Mouse (Mus musculus): ENCODE results near the gene Fam189a1. TPM values are rescaled to one million over a fixed set of nuclear protein-coding genes. Genes with fewer than 3 reads are reported as not detected.

The Fam189a1 gene
- polyA plus RNA-seq, 1 experiment from 2014 or later, result 0.66 TPM

DNA sequence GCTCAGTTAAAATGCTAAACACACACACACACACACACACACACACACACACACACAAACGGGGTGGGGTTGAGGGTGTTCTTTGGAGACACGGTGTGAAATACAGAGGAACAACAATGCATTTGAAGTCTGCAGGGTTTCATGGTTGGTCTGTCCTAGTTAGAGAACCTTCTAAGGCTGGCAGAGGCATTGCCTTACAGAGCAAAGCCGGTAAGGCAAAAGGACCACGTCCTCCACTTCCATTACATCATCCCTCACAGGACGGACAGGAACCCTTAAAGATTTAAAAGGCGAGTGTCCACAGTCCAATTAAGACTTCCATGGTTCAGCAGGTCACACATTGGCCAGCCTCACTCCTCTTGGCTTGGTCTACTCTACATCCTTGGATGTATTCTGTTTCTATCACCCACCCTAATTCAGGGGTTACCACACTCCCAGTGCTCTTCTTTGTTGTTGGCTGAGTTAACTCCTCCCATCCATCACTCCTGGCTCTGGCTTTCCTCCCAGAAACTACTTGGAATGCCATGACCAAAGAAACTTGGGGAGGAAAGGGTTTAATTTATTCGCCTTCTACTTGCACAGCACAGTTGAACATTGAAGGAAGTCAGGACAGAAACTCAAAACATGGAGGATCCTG lies 96.1 kb downstream of the Fam189a1 start:
- peak; percentile 54; the same call in 1 of the 2 replicates for ATAC-seq (replicated peaks; ENCODE audit: low FRiP score)
- WGBS, result 64% methylated on average over 7 of the region's 7 CpGs

DNA sequence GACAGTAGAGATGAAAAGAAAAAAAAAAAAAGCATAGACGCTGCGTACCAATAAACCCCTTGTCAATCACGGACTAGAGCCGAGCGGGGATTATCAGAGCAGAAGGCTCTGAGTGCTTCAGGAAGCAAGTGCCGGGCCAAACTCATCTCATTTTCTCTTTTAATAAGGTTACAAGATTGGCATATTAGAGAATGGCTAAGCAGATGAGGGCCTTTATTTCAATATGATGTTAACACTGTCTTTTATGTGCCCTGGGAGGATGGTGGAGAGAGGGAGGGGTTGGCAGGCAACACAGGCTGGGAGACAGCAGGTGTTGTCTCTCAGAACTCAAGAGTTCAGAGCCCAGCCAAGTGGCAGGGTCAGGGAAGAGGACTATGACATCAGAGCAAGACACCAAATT lies 99.5 kb downstream of the Fam189a1 start:
- no peak overlapping the region for H3K27ac ChIP-seq
- no peaks in the 10 kb centered on the region for H3K27me3 ChIP-seq
- H3K9me3 ChIP-seq (replicated peaks), result no peaks in the 10 kb centered on the region
- ATAC-seq (replicated peaks; ENCODE audit: low FRiP score), result no peak
- H3K36me3 ChIP-seq, result no peaks in the 10 kb centered on the region
- H3K4me2 ChIP-seq, result no peak overlapping the region
- no peak overlapping the region for H3K9ac ChIP-seq
- WGBS, result 90% methylated on average over 6 of the region's 6 CpGs
- H3K4me1 ChIP-seq, result no peaks in the 10 kb centered on the region
- H3K4me3 ChIP-seq (replicated peaks), result no peak overlapping the region

More for the DNA sequence above, 96.1 kb downstream of the Fam189a1 start:
- H3K9me3 ChIP-seq (replicated peaks), result no peaks in the 10 kb centered on the region
- H3K27me3 ChIP-seq, result no peaks in the 10 kb centered on the region
- H3K4me1 ChIP-seq, result no peaks in the 10 kb centered on the region
- H3K36me3 ChIP-seq, result no peaks in the 10 kb centered on the region
- no peak overlapping the region for H3K27ac ChIP-seq
- no peak overlapping the region for H3K9ac ChIP-seq
- no peak overlapping the region for H3K4me3 ChIP-seq (replicated peaks)
- H3K4me2 ChIP-seq, result no peak overlapping the region

DNA sequence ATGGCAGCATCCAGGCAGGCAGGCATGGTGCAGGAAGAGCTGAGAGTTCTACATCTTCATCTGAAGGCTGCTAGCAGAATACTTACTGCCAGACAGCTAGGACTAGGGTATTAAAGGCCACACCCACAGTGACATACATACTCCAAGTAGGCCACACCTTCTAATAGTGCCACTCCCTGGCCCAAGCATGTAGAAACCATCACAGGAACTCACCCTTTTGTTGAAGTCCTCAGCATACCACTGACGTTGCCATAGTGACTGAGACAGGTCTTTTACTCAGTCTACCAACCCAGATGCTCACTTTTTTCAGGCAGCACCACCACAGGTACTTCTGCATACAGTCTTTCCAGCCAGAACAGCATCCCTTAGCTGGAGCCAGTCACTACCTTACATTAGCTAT lies 104.4 kb downstream of the Fam189a1 start:
- ATAC-seq (replicated peaks; ENCODE audit: low FRiP score), result no peak
- H3K9ac ChIP-seq, result no peak overlapping the region
- 81% methylated on average over 1 of the region's 1 CpGs for WGBS
- no peak overlapping the region for H3K27ac ChIP-seq
- H3K9me3 ChIP-seq (replicated peaks), result no peaks in the 10 kb centered on the region
- no peaks in the 10 kb centered on the region for H3K4me1 ChIP-seq
- no peak overlapping the region for H3K4me2 ChIP-seq
- H3K4me3 ChIP-seq (replicated peaks), result no peak overlapping the region
- no peaks in the 10 kb centered on the region for H3K27me3 ChIP-seq
- no peaks in the 10 kb centered on the region for H3K36me3 ChIP-seq

DNA sequence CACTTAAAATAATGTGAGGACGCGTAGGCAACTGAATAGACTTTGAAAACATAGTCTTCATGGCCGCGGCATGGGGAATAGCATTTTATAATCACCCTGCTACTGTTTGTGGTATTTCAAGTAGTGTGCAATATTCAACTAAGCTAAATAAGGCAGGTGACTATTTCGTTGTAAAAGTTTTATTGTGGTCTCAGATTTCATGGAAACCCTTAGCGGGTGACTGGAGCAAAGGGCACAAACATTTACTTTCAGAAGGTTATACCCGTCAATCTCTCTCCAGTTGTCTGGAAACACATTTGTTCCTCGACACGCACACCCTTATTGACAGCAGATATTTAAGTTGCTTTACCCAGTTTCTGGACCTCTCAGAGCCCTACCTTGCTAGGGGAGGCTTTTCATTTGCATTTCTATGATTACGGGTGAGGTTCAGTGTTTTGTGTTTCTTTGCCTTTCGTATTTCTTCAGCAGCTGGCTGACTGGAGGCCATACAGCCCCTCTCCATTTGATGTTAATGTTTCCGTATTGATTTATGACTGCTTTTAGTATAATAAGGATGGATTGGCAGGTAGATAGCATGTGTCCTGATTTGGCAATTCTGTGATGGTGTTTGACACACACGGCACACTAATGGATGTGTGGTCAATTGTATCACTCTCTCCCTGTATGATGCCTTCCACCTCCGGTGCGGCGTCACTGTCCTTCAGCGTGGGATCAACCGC lies 107.0 kb downstream of the Fam189a1 start:
- no peak overlapping the region for H3K27ac ChIP-seq
- H3K4me1 ChIP-seq, result no peaks in the 10 kb centered on the region
- H3K36me3 ChIP-seq, result no peaks in the 10 kb centered on the region
- no peak for ATAC-seq (replicated peaks; ENCODE audit: low FRiP score)
- no peaks in the 10 kb centered on the region for H3K27me3 ChIP-seq
- H3K9me3 ChIP-seq (replicated peaks), result no peaks in the 10 kb centered on the region
- no peak overlapping the region for H3K4me2 ChIP-seq
- no peak overlapping the region for H3K9ac ChIP-seq
- no peak overlapping the region for H3K4me3 ChIP-seq (replicated peaks)
- 77% methylated on average over 18 of the region's 18 CpGs for WGBS

DNA sequence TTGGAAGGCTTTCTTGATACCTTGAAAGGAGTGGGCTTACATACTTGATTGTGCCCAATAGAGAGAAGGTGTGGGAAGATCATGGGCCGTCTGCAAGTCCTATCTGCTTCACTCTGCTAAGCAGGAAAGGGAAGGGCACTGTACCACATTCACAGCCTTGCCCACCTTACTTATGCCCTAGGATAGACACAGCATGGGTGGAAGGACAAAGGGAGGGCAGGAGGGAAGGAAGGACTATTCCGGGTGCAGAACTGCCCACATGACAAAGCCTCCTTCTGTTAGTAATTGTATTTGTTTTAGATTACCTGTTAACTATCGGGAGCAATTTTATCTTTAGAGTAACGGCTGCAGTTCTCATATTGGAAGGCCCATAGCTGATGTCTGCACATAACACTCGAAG lies 108.7 kb downstream of the Fam189a1 start:
- Histone ChIP-seq H3K9ac (no peak overlapping the region), H3K9me3 (replicated peaks) (no peaks in the 10 kb centered on the region), H3K27me3 (no peaks in the 10 kb centered on the region), H3K4me3 (replicated peaks) (no peak overlapping the region), H3K36me3 (no peaks in the 10 kb centered on the region), H3K27ac (no peak overlapping the region), H3K4me1 (no peaks in the 10 kb centered on the region), H3K4me2 (no peak overlapping the region)
- no peak for ATAC-seq (replicated peaks; ENCODE audit: low FRiP score)
- 66% methylated on average over 5 of the region's 5 CpGs for WGBS

DNA sequence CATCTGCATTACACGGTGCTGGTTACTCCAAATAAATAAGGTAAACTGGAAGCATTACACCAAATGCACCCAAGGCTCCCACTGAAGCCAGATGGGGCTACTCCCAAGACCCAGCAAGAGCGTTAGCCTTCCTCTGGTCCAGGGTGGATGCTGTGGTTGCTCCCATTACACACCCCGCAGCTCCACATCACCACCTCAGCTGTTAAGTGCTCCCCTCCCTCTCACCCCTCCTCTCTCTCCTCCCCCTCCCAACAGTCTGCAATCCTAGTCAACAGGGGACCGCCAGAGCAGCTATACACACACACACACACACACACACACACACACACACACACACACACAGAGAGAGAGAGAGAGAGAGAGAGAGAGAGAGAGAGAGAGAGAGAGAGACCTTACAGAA lies 109.7 kb downstream of the Fam189a1 start:
- no peaks in the 10 kb centered on the region for H3K36me3 ChIP-seq
- no peak overlapping the region for H3K4me3 ChIP-seq (replicated peaks)
- no peak overlapping the region for H3K9ac ChIP-seq
- H3K4me1 ChIP-seq, result no peaks in the 10 kb centered on the region
- no peak overlapping the region for H3K27ac ChIP-seq
- H3K4me2 ChIP-seq, result no peak overlapping the region
- WGBS, result 62% methylated on average over 3 of the region's 4 CpGs
- H3K9me3 ChIP-seq (replicated peaks), result no peaks in the 10 kb centered on the region
- ATAC-seq (replicated peaks; ENCODE audit: low FRiP score), result no peak
- no peaks in the 10 kb centered on the region for H3K27me3 ChIP-seq

DNA sequence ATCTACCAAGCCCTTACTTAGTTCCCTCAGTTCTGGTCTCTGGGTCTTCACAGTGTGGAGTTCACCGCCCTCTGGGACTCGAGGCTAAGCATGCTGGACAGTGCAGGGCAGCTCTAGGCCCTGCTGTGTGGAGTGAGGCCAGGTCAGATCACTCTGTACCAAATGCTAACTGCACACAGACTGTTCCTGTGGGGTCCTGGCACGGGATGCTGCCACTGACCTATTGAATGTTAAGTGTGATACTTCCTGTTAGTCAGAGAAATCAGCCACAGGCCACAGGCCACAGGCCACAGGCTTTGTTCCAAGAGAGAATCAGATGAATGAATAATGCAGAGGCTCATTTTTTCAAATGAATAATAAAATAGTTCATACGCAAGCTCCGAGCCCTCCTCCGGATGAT lies 112.1 kb downstream of the Fam189a1 start:
- no peaks in the 10 kb centered on the region for H3K4me1 ChIP-seq
- no peak overlapping the region for H3K27ac ChIP-seq
- H3K9me3 ChIP-seq (replicated peaks), result no peaks in the 10 kb centered on the region
- H3K36me3 ChIP-seq, result no peaks in the 10 kb centered on the region
- no peak overlapping the region for H3K4me3 ChIP-seq (replicated peaks)
- no peak for ATAC-seq (replicated peaks; ENCODE audit: low FRiP score)
- H3K4me2 ChIP-seq, result no peak overlapping the region
- 68% methylated on average over 6 of the region's 6 CpGs for WGBS
- no peak overlapping the region for H3K9ac ChIP-seq
- H3K27me3 ChIP-seq, result no peaks in the 10 kb centered on the region

DNA sequence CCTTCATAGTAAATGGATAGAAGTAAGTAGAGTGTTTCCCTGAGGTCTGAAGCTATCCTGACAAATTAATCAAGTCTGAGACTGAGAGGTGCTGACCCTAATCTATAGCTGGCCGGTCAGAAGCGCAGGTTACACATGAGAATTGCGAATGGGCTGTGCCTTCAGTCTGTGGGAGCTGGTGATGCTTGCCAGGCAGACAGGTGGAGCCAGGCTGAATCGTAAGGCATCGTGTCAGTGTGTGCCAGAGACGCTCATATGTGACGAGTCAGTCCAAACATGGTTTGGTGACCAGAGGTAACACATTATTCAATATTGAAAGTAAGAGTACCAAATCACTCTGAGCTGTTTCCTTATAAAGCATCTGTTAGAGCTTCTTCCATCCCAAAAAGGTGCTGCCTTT lies 115.3 kb downstream of the Fam189a1 start:
- Histone ChIP-seq H3K4me2 (no peak overlapping the region), H3K36me3 (no peaks in the 10 kb centered on the region), H3K9ac (no peak overlapping the region), H3K27ac (no peak overlapping the region), H3K27me3 (no peaks in the 10 kb centered on the region), H3K4me3 (replicated peaks) (no peak overlapping the region), H3K4me1 (no peaks in the 10 kb centered on the region), H3K9me3 (replicated peaks) (no peaks in the 10 kb centered on the region)
- WGBS, result 91% methylated on average over 7 of the region's 7 CpGs
- ATAC-seq (replicated peaks; ENCODE audit: low FRiP score), result no peak

DNA sequence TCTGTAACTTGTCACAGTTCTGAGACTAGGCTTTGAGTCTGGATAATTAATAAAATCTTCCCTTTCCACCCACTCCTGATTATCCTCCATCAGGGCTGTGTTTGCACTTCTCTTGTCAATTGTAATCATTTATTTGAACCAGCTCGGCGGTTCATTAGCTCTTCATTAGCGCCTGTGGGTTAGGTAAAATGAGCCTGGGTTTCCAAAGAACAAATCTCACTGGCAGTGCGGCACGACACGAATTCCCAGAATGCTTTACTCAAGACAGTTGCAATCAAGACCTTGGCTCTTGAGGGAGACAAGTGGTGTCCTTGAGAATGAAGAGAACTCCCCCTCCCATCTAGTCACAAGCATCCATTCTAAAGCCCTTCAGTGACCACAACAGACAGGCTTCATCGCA lies 124.6 kb downstream of the Fam189a1 start:
- Histone ChIP-seq H3K36me3 (no peaks in the 10 kb centered on the region), H3K4me3 (replicated peaks) (no peak overlapping the region), H3K4me1 (no peaks in the 10 kb centered on the region), H3K9ac (no peak overlapping the region), H3K9me3 (replicated peaks) (no peaks in the 10 kb centered on the region), H3K27ac (no peak overlapping the region), H3K27me3 (no peaks in the 10 kb centered on the region), H3K4me2 (no peak overlapping the region)
- no peak for ATAC-seq (replicated peaks; ENCODE audit: low FRiP score)
- 87% methylated on average over 7 of the region's 7 CpGs for WGBS

DNA sequence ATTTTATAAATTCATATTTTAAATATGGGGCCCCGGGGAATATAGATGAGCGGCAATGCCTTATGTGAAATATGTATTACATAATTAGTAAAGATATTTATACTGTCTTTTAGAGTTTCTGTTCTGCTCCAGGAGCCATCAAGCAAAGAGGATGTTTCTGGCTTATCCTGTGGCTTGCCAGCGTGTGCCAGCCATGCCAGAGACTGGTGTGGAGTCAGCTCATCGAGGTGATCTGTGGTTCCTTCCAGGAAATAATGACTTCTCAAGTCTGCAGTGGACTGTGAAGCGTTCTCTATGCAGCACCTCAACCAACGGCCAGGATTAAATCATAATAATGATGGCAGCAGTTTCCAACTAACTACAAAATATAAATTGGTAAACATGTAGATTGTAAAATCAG lies 125.2 kb downstream of the Fam189a1 start:
- Histone ChIP-seq H3K4me1 (no peaks in the 10 kb centered on the region), H3K4me2 (no peak overlapping the region), H3K27ac (no peak overlapping the region), H3K4me3 (replicated peaks) (no peak overlapping the region), H3K27me3 (no peaks in the 10 kb centered on the region), H3K9me3 (replicated peaks) (no peaks in the 10 kb centered on the region), H3K9ac (no peak overlapping the region), H3K36me3 (no peaks in the 10 kb centered on the region)
- WGBS, result 86% methylated on average over 6 of the region's 6 CpGs
- ATAC-seq (replicated peaks; ENCODE audit: low FRiP score), result no peak

DNA sequence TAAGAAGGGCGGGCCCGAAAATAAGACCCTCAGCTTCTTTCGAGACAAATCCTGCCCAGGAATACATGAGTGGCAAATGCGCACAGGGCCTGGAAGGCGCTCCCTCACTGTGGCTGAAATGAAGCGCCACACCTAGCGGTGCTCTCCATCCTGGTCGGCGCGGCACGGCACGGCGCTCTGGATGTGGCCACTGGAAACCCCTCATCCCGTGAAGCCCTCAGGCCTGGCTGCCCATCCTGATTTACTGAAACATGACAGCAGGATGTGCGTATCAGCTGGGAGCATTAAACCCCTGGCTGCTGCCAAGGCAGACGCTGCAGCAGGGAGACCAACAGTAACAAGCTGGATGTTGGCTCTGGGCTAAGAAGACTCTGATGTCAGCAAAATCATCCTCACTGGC lies 126.4 kb downstream of the Fam189a1 start:
- no peaks in the 10 kb centered on the region for H3K4me1 ChIP-seq
- H3K4me3 ChIP-seq (replicated peaks), result no peak overlapping the region
- no peaks in the 10 kb centered on the region for H3K9me3 ChIP-seq (replicated peaks)
- no peak for ATAC-seq (replicated peaks; ENCODE audit: low FRiP score)
- H3K36me3 ChIP-seq, result no peaks in the 10 kb centered on the region
- no peak overlapping the region for H3K4me2 ChIP-seq
- no peak overlapping the region for H3K27ac ChIP-seq
- no peak overlapping the region for H3K9ac ChIP-seq
- WGBS, result 90% methylated on average over 16 of the region's 16 CpGs
- no peaks in the 10 kb centered on the region for H3K27me3 ChIP-seq

DNA sequence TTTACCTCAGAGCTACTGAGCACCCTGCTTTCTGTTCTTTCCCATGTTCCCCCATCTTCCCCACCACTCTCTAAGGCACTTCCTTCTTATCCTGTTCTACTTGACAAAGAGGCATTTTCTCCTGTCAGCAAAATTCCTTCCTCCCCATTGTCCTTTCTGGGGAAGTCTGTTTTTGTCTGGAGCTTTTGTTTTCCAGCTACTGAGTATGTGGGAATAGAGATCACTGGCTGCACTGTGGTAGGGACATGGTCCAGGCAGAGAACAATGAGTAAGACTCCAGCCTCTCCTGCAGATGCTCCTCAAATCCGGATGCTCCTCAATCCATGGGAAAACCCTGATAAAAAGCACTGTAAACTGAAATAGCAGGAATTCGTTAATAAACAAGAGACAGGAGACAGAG lies 135.1 kb downstream of the Fam189a1 start:
- Histone ChIP-seq H3K36me3 (no peaks in the 10 kb centered on the region), H3K9me3 (replicated peaks) (no peaks in the 10 kb centered on the region), H3K4me2 (no peak overlapping the region), H3K4me1 (no peaks in the 10 kb centered on the region), H3K27ac (no peak overlapping the region), H3K4me3 (replicated peaks) (no peak overlapping the region), H3K9ac (no peak overlapping the region), H3K27me3 (no peaks in the 10 kb centered on the region)
- no peak for ATAC-seq (replicated peaks; ENCODE audit: low FRiP score)
- WGBS, result 65% methylated on average over 2 of the region's 2 CpGs

Data from kidney, embryonic 15.5 days (tissue).